Mouse (Mus musculus): ENCODE results near the gene Dock4.

GRCm38 (mm10) chr12:40702233-40702792 is 256.6 kb downstream of the Dock4 start:
- TF ChIP-seq POLR2A (IDR thresholded peaks at IDR 0.05; ENCODE audit: insufficient read depth, low read length), result no peak
- no peak for TF ChIP-seq CTCF (IDR thresholded peaks at IDR 0.05; ENCODE audit: low read depth, low read length)
- no peak for TF ChIP-seq EP300 (IDR thresholded peaks at IDR 0.05; ENCODE audit: insufficient read depth, low read depth, low read length)
